Mouse (Mus musculus) small intestine, adult 2 months (tissue): ENCODE measurements around the gene Ppp1r3e.

Experiments used
- CTCF ChIP-seq: fragments of 200-500 bp; IDR thresholded peaks from 2 replicates; pipeline ENCODE4 v1.5.1; 2012; ENCODE audit warnings: low read depth, mild to moderate bottlenecking, control low read depth, inconsistent platforms, low read length, moderate library complexity, mixed read lengths; ENCODE audit not compliant: insufficient replicate concordance, insufficient read length; ENCODE audit errors: extremely low read depth
- POLR2A ChIP-seq: fragments of 200-500 bp; IDR thresholded peaks from 2 replicates; pipeline ENCODE4 v1.6.1; 2012; ENCODE audit warnings: low read depth, mild to moderate bottlenecking, control low read depth, inconsistent platforms, low read length, moderate library complexity

DNA sequence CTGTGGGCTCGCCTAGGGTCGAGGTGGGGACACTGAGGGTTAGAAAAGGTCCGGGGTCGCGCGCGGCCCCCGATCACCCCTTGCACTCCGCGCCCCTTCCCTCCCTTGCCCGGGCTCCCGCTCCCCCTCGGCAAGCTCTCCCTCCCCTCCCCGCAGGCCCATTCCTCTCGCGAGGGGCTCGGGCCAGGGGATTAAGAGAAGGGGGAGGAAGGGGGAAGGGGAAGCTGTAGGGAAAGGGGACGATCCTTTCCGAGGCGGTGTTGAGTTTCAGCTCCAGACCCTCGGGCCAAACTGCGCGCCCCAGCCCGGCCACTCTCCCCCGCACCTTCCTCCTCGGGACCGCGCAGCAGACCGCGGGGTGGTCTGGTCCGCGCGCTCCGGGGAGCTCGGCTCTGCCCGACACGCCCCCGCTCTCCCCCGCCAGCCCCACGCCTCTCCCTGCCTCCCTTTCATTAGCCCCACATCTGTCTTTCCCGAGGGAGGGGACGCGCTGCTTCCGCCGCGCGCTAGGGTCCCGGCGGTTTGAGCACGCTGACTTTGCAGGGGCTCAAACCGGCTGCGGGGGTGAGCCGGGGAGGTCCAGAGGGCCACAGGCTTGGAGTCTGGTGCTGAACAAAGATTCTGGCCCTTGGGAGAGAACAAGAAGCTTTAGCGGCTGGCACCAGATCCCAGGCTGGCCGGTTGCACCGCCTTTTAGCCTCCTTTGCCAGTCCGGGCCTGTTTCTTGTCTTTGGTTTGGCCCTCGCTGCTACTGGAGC, 49.2 kb upstream of the Ppp1r3e start:
- no peak for TF ChIP-seq POLR2A
- TF ChIP-seq CTCF, result no peak
